Mouse (Mus musculus) layer of hippocampus, adult 9-11 months (tissue): Measurements from ENCODE around the gene Rab3a.

Experiments
- DNase-seq: peaks from one replicate; pipeline ENCODE4 v3.0.0; 2022

Rab3a gene

GRCm38 (mm10) chr8:70760350-70760749, 5.9 kb downstream of the Rab3a start:
- DNase-seq: no peak

GRCm38 (mm10) chr8:70760775-70761406, 6.4 kb downstream of the Rab3a start, which contains the start of gene Mpv17l2:
Mpv17l2 (minus strand) TSS chr8:70760946.
- DNase-seq: peak; percentile 98

GRCm38 (mm10) chr8:70762118-70762517, 7.6 kb downstream of the Rab3a start:
- no peak for DNase-seq

GRCm38 (mm10) chr8:70763354-70763753, 8.9 kb downstream of the Rab3a start:
- peak; percentile 35 for DNase-seq

- no peak for DNase-seq
These were observed 9.5 kb downstream of the Rab3a start for GRCm38 (mm10) chr8:70764026-70764425.

- DNase-seq: no peak
These were observed 10.2 kb downstream of the Rab3a start for GRCm38 (mm10) chr8:70764676-70765075.

- peak; percentile 30 for DNase-seq
These were observed 10.8 kb downstream of the Rab3a start for GRCm38 (mm10) chr8:70765329-70765728.

GRCm38 (mm10) chr8:70765838-70766570, 11.5 kb downstream of the Rab3a start:
- DNase-seq: no peak

GRCm38 (mm10) chr8:70766571-70767440, 12.3 kb downstream of the Rab3a start:
- peak; percentile 51 for DNase-seq

GRCm38 (mm10) chr8:70767503-70767902, 13.0 kb downstream of the Rab3a start:
- no peak for DNase-seq

GRCm38 (mm10) chr8:70768231-70768776, 13.8 kb downstream of the Rab3a start:
- DNase-seq: peak; percentile 73

- DNase-seq: peak; percentile 81
These were observed 14.5 kb downstream of the Rab3a start for GRCm38 (mm10) chr8:70768956-70769355.

GRCm38 (mm10) chr8:70769359-70769758, 14.9 kb downstream of the Rab3a start:
- peak; percentile 92 for DNase-seq

- DNase-seq: no peak
These were observed 15.4 kb downstream of the Rab3a start for GRCm38 (mm10) chr8:70769858-70770257.

GRCm38 (mm10) chr8:70770748-70771147, 16.3 kb downstream of the Rab3a start:
- no peak for DNase-seq

- DNase-seq: no peak
These were observed 16.7 kb downstream of the Rab3a start for GRCm38 (mm10) chr8:70771217-70771616.

GRCm38 (mm10) chr8:70772075-70772474, 17.6 kb downstream of the Rab3a start:
- no peak for DNase-seq

GRCm38 (mm10) chr8:70772890-70773289, 18.4 kb downstream of the Rab3a start:
- no peak for DNase-seq

GRCm38 (mm10) chr8:70773410-70773809, 18.9 kb downstream of the Rab3a start:
- DNase-seq: no peak

GRCm38 (mm10) chr8:70773833-70774232, 19.4 kb downstream of the Rab3a start:
- peak; percentile 86 for DNase-seq

- no peak for DNase-seq
These were observed 20.3 kb downstream of the Rab3a start for GRCm38 (mm10) chr8:70774740-70775139.

- DNase-seq: no peak
These were observed 20.7 kb downstream of the Rab3a start for GRCm38 (mm10) chr8:70775227-70775626.

GRCm38 (mm10) chr8:70775851-70776495, 21.5 kb downstream of the Rab3a start:
- no peak for DNase-seq
